Mouse (Mus musculus) ES-CJ7 (cell line): ENCODE measurements around the gene Camta1.
A peak's percentile ranks its signal among the peaks of the same experiment; 100 is the strongest.

ENCODE experiments used
- DNase-seq: peaks from one replicate; pipeline ENCODE4 v3.0.0; 2011; ENCODE audit warnings: low read depth, low spot score

Gene Camta1

DNA sequence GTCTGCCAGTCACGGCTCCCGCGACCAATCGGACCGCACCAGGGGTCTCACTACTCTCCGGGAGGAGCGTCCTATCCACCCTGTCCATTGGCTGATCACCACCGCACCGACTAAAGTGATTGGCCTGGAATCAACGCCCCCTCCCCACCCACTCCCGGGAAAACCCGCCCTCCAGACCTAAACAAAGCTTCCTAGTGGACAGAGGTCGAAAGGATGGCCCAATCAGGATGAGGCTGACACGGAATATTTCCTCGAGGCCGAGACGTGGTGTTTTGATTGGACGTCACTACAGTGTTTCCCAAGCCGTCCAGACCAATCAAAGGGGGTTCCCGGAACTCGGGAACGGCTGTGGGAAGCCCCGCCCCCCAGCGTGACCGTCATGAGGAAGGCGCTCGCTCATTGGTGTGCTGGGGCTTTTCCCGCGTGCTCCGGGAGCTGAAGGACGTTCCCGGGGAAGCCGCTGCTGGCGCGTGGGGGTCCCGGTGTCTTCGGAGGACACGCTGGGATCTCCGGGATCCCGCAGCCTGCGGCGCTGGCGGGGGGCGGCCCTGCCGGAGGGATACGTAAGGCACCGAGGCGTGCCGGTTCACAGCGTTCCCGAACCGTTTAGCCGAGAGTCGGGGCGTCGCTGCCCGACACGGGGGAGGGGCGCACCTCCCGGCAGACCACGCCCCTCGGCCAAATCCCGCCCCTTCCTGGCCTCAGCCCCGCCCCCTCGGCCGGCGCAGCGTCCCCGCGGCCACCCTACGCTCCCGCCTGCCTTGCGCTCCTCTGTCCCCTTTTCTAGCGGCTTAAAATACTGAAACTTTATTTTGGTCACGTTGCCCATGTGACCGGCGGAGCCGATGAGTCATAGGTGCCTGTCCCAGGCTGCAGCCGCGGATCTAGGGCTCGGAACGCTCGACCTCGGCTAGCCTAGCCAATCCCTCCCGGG is at the start of gene Camta1:
Gene Camta1 (minus strand): TSS at position 71 of the 934 bp plus-strand sequence.
- DNase-seq, result peak; percentile 100

DNA sequence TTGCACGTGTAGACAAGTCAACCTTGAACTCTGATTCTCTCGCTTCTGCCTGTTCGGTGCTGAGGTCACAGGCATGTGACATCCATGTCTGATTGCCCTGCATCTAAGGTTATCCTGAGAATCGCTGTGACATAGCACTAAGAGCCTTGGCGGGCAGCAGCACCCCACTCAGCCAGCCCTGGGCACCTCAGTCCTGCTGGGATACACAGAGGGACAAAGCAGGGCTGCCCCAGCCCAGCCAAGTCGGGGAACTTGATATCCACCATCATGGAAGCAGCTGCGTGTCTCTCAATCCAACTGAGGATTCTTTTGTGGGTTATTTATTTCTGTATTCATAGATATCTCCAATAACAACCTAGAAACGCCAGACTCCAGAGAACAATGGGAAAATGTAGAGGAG is 47.1 kb upstream of the Camta1 start:
- no peak for DNase-seq

DNA sequence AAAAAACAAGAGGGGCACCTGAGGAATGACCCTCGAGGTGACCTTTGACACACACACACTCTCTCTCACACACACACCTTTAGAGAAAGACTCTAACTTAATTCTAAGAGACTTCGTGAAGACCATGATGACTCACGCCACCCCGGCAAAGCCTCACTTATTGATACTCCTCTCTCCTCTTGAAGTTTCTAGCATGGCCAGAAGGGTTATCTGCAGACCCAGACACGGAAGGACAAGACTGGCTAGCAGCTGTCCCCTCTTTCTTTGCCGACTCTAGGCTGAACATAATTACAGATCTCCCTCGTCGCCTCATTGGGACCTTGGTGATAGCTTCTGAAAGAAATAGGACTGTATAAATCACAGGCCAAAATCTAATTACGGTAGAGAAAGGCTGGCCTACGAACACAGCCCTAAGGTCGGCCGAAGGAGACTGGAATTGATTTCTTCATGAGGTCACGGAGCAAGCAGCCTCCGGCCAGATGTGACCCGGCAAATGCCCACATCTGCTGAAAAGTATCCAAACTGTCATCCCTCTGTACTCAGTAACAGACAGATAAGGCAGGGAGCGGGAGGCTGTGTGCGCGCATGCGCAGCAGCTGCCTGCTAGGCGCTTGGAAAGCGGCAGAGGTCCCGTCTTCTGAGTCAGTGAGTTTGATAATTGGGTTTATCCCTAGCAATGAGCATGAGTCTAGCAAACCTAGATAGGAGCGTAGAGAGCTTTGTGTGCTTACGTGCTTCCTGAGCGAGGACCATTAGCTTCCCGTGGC is 46.1 kb upstream of the Camta1 start:
- DNase-seq, result no peak

DNA sequence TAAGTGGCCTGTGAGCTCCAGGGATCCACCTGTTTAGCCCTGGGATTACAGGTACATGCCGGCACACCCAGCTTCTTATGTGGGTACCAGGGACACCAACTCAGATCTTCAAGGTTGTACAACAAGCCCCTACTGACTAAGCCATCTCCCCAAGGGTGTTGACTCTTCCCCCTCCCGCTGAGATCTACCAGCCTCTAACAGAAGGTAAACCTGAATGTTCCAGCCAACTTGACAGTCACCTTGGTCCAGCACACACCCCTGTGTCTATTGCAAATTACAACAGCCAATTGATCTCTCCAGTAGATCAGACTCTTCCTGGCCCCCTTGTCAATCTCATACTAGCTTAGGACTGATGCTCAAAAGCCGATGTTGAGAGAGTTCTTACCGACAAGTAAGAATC is 43.9 kb upstream of the Camta1 start:
- peak; percentile 82 for DNase-seq

DNA sequence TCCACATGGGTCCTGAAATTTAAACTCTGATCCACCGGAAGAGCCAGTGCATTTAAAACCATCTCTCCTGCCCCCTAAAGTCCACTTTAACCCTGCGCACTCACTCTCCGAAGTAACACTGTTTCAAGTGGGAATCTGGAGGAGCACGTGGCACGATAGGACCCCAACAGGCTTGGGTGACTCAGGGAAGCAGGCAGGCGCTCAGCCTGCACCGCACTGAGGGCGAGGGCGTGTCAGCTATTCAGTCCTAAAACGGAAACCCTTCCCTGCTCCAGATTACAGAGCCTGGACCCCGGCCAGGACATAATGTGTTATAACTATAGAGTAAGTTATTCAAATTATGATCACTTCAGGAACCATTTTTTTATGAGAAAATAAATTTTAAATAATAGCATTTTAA is 42.4 kb upstream of the Camta1 start:
- DNase-seq, result no peak

DNA sequence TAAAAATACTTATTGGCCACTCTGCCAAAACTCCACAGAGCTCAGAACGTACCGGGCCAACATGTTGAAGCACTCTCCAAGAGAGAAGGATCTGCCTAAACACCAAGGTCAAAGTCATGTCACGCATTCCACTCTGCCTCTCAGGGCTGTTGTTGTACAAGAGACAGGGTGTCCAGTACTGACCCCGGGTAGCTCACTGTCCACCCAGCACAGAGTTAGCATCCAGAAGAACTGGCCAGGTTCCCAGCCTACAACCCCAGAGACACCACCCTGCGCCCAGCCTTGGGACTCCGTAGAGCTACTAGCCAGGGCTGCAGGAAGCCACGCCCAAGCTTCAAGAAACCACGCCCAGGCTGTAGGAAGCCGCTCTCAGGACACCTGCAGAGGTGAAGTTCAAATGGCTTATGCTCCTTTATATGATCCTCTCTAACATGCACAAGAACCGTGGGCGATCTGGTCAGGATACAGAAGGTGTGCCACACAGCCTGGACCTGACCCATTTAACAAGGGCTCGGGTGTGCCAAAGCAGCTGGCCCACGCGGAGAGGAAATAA is 41.1 kb upstream of the Camta1 start:
- peak; percentile 63 for DNase-seq

DNA sequence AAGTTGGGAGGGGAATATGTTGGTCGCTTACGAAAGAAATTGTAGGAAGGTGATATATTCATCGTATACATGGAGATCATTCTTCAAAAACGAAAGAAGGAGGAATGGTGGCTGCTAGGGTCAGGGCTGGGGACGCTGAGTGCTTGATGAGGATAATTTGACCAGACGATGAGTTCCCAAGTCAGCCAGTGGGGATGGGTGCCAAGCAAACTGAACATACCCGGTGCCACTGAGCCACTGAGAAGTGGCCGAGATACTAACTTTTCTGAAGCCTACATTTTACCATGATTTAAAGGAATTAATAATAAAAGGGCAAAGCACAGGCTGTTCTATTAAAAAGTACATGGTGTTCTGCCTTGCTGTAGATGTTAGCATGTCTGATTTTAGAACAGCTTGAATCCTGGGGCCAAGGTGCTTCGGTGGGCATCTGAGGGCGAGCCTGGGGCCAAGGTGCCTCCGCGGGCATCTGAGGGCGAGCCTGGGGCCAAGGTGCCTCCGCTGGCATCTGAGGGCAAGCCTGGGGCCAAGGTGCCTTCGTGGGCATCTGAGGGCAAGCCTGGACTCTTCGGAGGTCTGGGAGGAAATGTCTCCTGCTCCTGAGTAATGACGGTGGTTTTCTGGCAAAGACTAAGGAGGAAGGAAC is 40.5 kb upstream of the Camta1 start:
- DNase-seq, result no peak

DNA sequence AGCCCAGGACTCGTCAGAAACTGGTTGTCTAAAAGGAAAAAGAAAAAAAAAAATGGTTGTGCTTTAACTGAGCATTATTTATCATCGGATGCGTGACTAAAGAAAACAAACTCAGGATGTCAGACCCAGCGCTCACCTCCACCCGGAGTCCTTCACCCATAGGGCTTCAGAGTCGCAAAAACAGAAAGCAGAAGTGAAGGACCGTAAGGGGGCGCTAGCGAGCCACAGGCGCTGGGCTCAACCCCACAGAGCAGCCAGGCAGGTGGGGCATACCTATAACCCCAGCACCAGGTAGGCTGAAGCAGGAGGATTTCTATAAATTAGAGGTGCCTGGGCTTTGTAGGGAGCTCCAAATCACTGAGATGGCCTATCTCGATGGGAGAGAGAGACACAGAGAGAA is 39.7 kb upstream of the Camta1 start:
- DNase-seq, result peak; percentile 57

DNA sequence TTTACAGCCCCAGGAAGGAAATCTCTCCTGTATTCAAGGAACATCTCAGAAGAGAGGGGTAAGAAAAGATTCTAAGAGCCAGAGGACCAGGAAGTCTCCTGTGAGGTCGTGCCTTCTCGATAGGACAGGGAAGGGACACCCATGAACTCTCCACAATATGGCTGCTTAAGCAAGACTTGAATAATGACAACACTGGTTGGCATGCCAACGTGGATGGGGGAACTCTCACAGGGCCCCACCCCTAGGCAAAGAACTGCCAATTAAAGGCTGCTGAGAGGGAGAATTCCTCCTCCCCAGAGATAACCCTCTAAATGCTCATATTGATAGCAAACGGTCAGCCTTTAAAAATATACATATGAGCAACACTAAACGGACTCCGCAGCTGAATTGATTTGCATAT is 39.1 kb upstream of the Camta1 start:
- no peak for DNase-seq

DNA sequence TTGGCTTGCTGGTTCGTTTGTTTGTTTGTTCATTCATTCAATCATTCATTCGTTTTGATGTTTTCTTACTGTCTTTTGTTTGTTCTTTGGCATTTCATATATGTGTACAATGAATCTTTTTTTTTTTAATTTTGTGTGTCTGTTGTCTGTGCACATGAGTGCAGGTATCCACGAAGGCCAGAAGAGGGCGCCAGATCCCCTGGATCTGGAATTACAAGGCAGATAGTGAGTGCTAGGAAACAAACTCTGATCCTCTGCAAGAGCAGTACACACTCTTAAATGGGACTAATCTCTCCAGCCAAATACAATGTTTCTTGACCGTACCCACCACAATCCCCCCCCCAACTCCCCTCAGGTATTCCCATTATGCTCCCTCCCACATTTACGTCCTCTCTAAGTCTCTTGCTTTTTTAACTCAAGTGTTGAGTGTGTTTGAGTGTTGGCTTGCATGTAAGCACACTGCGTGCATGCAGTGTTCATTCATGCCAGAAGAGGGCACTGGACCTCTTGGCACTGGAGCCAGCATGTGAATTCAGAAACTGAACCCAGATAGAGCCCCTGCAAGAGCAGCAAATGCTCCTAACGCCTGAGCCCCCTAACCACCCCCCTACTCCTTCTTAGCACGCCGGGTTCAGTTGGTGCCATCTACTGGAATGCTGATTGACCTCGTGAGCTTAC is 38.2 kb upstream of the Camta1 start:
- peak; percentile 77 for DNase-seq

DNA sequence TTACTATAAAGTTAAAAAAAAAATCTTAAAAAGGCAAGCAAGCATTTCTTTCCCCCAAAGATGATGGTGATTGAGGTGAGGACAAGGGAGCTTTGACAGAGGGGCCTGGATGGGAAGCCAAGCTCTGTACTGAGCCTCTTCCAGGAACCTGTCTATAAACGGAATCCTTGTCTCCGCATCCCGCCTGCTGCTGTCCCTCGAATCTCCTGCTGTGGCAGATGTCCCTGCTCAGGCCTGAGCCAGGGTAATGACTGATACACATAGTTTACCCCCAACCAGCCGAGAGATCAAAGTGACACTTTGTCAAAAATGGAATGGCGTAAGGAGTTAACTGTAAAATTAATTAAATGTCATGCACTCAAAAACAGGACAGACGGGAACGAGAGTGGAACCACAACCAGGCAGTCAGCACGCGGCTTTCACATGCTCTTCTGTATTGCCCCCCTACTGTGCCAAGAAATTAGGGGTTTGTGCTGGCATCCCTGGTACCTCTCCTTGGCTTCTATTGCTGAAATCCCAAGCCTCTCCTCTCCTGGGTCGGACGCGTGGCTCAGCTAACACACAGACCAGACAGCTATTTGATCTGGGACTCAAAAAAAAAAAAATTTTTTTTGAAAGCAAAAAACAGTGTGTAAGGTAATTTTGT is 37.0 kb upstream of the Camta1 start:
- DNase-seq, result no peak

DNA sequence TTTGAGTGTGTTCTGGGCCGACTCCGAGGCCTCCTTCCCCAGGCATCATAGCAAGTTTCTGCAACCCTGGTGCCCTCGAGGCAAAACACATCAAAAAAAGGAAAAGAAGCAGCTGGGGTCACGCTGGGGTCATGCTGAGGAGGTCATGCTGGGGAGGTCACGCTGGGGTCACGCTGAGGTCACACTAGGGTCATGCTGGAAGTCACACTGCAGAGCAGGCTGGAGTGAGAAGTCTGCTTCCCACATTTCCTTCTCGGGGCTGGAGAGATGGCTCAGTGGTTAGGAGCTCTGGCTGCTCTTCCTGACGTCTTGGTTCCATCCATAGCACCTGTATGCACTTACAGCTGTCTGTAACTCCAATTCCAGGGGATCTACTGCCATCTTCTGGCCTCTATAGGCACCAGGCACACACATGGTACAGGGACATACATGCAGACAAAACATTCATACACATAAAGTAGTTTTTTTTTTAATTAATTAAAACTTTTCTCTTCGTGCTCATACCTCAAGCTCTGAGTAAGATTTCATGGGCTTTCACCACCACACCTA is 35.5 kb upstream of the Camta1 start:
- peak; percentile 79 for DNase-seq

DNA sequence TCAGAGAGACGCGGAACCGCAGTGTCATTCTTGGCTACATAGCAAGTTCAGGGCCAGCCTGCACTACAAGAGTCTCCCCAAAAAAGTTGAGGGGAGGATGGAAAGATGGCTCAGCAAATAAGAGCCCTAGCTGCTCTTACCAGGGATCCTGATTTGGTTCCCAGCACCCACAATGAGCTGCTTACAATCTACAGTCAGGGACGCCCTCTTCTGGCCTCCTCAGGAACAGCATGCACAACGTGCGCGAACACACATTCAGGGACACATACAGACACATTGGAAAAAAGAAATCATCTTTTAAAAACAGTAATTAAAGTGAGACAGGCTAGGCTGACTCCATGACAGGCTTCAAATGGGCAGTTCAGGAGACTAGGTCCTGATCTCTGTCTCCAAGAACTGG is 33.9 kb upstream of the Camta1 start:
- DNase-seq, result peak; percentile 44

DNA sequence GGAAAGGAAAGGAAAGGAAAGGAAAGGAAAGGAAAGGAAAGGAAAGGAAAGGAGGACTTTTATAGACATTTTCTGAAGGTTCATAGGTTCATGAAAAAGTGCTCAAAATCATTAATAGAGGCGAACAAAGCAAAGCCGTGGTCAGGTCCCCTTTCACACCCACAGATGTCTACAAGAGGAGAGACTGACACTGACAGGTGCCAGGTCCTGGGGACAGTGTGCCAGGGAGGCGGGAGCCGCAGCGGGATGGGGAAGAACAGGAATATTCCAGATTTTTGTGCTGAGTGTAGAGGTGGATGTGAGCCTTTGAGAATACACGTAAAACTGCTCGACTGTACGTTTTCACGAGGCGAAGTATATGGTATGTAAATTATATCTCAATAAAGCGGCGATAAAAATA is 33.2 kb upstream of the Camta1 start:
- no peak for DNase-seq

DNA sequence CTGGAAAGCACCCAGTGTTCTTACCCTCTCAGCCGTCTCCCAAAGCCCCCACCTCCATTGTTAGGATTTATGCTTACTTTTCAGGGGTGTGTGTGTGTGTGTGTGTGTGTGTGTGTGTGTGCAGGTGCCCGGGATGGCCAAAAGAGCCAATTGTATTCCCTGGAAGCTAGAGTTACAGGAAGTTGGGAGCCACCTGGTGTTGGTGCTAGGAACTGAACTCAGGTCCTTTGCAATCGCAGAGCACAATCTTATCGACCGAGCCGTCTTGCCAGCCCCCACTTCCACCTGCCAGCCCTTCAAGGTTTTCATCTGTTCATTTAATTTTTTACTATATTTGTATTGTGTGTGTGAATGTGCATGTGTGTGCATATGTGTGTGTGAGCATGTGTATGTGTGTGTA is 31.6 kb upstream of the Camta1 start:
- DNase-seq, result peak; percentile 73

DNA sequence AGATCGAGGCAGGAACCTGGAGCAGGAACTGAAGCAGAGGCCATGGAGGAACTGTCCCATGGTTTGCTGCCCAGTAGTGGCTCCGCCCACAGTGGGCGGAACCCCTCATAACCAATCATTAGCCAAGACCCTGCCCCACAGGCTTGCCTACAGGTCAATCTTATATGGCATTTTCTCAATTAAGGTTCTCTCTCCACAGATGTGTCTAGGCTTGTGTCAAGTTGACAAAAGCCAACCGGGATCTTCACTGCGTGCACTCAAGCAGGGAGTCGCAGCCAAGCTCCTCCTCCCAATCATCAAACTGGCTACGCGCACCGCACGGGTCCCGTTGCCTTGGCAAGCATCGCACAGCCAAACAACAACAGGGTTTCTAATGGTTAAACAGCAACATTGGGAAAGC is 19.9 kb upstream of the Camta1 start:
- peak; percentile 65 for DNase-seq

DNA sequence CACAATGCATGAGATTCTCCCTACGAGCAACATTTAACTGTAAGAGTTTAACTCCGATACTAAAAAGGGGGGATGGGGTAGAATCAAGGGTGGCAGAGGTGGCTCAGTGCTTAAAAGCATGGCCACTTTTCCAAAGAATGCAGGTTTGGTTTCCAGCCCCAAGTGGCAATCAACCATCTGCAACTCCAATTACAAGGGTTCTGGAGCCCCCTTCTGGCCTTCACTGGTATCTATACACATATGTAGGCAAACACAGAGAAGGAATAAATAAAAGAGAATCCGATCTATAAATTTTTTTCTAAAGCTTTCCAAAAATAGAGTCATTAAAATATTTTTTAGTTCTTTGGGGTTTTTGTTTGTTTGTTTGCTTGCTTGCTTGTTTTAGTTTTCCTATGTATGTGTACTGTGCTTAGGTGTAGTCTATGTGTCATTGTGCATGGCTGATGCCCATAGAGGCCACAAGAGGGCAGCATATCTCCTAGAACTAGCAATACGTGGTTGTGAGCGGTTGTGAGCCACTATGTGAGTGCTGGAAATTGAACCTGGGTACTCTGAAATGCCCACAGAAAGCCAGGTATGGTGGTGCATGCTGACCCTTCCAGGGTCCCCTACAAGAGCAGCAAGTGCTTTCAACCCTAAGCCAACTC is 18.5 kb upstream of the Camta1 start:
- peak; percentile 85 for DNase-seq

DNA sequence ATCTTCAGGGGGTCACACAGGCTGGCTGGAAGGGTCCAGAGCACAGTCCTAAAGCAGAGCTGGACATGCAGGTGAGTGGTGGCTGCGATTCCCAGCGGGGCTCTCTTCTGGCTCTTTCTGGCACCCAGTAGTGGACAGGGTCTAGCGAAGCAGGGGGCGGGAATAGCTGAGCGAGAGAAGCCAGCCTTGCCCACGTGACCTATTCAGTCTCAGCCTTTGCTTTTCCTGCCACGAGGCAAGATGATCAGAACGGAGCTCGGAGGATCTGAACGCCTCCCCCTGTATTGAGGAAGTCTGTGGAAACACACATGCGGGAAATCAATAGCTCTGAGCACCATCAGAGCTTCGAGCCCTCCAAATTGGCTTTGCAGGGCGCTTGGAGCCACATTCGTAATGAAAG is 14.7 kb upstream of the Camta1 start:
- DNase-seq, result no peak

DNA sequence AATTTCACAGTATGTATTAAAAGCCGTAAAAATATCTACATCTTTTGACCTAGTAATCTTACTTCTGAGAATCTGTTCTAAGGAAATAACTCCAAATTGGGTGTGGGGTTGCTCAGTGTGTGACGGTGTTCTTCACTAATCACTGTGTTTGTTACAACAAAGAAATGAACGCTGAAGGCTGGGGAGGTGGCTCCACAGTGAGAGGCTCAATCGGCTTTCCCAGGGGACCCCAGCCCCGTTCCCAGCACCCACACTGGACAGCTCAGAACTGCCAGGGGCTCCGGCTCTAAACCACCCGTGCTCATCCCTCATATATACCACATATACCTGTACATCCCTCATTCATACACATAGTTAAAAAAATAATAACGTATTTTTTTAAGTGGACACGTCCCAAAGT is 1.8 kb upstream of the Camta1 start:
- no peak for DNase-seq

DNA sequence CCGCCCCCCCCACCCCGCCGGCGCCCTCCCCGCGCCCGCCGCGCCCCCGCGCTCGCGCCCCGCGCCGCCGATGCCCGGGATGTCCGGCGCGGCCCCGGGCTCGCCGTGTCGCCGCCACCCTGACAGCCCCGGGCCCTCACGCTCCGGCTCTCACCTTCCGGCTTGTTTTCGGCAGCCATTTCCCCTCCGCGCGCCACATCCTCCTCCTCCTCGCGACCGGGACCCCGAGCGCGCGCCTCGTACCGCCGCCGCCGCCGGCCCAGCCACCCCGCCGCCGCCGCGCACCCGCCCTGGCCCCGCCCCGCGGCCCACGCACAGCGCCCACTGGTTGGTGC is 238 bp downstream of the Camta1 start:
- no peak for DNase-seq
